Mouse (Mus musculus): ENCODE data around the gene AW549877.

Gene AW549877

DNA sequence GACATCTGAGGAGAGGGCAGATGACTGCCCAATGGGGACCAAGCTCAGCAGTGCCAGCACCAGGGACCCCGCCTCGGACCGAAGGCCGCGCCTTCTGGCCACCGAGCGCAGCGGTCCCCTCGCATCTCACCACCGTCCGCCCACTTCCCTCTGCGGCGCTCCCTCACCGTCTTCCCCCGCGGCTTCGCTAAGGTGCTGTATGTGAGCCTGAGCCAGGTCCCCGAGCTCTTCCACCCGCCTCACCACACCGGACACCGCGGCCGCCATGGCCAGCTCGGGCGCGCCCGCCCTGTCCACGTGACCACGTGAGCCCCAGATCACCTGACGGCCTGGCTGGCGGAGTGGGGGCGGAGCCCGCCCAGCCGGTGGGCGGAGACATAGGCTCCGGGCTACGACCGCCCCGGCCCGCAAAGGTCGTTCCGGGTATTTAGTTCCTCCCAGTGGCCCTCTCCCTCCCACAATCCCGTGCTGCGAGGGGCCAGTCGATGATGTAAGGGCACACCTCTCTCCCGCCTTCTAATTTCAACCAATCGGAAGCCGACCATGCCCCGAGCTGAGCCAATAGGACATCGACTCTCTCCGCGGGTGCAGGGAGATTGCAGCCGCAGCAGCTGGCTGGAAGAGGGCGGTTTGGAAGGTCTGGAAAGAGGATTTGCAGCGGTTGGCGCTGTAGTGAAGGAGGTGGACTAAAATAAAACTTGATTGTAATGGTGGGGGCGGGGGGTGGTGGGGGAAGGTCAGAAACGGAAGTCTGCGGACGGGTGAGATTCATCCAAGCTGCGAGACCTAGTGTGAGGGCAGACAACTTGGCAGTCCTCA is at the start of gene AW549877:
TSS of gene AW549877 (minus strand) at position 297 of the 819 bp plus-strand sequence.
- peak; percentile 99 for DNase-seq (ENCODE audit: low spot score)

DNA sequence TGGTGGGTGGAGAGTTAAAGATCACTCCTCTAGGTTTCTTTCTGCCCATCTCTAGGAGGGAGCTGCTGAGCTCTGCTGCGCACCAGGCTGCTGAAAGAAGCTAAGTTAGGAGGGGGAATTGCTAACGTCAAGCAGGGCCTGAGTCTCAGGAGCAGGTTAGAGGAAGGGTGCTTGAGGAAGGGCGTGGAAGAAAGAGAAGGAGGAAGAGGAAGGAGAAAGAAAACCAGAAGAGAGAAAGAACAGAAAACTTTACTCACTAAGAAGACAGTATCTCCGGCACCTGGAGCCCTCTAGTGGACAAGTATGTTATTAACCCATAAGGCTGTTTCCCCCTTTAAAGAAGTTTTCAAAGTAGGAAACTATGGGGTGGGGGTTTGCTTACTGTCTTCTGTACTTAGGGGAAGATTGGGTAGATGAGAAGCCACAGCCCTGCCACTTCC is 47.5 kb upstream of the AW549877 start:
- no peak for DNase-seq (ENCODE audit: low spot score)

DNA sequence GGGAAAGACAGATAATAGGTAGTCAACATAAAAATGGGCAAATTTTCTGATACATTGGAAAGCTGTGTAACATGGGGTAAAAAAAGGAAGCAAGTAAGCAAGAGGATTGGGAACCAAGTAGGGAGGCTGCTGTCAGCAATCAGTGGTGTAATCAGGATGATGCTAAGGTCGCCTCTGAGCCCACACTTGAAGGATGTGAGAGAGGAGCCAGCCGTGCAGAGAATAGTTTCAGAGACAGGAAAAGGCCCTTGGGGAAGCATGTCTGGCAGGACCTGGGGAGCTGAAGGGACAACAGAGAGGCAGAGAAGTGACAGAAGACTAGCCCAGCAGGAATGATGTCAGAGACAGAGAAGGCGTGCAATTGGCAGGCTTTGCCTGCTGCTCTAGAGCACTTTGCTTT is 46.9 kb upstream of the AW549877 start:
- no peak for DNase-seq (ENCODE audit: low spot score)

DNA sequence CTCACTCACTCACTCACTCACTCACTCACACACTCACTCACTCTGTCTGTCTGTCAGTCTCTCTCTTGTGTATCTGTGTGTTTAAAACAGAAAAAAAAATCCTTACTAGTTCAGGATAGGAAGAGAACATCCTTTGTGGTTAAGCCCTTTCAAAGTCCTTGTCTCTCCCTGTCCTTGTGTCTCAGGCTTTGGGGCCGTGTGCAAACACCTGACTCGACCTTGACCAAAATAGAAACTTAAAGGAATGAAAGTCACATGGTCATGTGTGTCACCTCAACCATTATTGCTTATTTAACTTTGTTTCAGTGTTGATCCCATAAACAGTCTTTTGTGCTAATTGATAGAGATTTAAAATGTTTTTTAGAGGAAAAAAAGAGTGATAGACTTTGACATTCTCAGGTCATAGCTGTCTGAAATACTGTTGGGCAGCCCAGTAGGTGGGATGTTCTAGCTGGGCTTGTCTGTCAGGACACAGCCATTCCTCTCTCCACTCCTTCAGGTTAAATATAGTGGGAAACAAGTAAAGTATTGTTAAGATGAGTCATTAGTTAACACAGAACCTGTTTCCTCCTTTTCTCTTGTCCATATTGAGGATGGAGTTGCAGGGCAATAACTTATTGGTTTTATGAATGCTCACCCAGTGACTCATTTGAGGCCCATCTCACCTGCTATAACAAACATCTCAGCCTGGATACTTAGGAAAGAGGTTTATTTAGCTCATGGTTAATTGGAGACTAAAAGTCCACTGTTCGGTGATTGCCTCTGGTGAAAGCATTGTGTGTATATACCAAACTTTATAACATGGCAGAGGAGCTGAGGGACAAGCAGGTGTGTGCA is 37.8 kb upstream of the AW549877 start:
- no peak for DNase-seq (ENCODE audit: low spot score)

DNA sequence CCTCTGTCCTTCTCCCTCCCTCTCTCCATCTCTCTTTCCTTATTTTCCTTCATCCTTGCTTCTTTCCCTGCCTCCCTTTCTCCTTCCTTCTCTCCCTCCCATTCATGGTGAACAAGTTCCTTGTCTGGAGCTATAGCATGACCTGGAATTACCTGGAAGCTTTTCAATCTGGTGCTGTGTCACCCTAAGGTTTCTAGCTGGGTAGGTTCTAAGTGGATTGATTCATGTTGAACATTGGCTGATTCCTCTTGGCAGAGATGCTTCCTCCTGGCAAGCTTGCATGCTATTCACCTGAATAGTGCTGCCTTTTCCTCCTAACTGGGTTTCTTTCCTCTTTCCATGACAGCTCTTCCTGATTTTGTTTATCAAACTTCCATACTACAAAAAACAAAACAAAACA is 33.4 kb upstream of the AW549877 start:
- DNase-seq (ENCODE audit: low spot score) = no peak

DNA sequence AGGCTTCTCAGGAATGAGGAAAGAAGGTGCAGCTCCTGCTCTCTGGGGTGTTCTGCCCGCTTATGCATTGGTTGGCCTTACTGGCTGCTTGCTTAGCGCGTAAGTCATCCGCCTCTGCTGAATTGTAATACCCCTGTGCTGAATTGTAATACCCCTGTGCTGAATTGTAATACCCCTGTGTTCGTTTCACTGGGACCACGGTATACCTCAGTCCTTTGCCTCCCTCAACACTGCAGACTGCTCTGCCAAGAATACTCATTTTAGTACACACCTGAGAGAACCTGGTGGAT is 32.8 kb upstream of the AW549877 start:
- DNase-seq (ENCODE audit: low spot score) = no peak

GRCm38 (mm10) chr15:4027671-4028410 is 32.3 kb upstream of the AW549877 start:
- DNase-seq (ENCODE audit: low spot score) = no peak

DNA sequence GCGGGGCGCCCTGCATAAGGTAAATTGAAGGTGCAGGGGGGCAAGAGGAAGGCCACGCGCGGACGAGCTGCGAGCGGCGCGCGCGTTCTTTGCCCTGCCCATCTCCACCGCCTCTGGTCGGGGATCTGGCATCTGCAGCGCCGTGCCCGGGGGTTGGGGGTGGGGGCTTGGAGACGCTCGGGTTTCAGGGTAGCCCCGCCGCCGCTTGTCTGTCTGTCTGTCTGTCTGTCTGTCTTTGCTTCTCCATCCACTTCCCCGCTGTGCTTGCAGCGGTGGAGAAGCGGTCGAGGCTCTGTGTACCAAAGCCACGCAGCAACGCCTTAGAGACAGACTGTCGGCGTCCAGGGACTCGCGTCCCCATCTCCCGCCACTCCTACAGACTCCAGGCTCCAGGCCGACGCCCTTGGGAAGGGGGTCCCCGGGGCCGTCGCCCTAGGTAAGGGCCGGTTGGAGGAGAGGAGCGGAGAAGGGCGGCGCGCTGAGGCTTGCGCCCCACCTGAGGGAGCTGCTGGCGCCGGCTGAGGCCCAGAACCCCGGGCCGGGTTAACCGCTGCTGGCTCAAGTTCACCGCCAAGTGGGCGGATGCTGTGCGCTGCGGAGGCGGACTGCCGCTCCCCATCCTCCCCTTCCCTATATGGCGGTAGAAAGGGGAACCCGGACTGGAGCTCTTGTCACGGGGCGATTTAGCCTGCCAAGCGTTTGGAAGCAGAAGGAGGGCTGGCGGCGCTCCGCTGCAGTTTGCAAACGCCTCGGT is 31.5 kb upstream of the AW549877 start:
- peak; percentile 83 for DNase-seq (ENCODE audit: low spot score)

DNA sequence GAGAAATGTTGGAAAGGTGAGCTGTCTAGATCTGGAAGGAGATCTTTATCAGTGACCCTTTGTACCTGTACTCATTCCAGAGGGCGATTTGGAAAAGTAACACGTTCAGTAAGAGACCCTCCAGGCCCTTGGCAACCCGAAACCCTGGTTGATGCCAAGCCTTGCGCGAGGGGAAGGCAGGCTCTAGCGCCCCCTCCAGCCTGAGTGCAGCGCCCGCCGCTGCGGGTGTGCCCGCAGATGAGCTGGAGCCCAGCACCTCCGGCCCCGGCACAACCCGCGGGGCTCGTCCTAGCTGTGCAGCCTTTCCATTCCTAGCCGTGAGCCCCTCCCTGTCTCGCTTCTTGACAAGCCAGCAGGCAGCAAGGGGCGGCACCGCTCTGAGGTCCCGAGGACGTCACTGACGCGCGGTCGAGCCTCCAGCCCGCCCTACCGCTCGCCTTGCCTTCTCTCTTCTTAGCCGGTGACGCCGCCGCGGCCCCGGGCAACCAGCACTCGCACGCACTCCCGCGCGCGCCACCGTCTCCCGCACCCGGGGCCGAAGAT is 30.8 kb upstream of the AW549877 start, which contains the start of gene Oxct1:
TSS of gene Oxct1 (plus strand) at position 153 of the 543 bp plus-strand sequence.
- peak; percentile 87 for DNase-seq (ENCODE audit: low spot score)

GRCm38 (mm10) chr15:4025508-4025904 is 30.0 kb upstream of the AW549877 start:
- DNase-seq (ENCODE audit: low spot score) = no peak

DNA sequence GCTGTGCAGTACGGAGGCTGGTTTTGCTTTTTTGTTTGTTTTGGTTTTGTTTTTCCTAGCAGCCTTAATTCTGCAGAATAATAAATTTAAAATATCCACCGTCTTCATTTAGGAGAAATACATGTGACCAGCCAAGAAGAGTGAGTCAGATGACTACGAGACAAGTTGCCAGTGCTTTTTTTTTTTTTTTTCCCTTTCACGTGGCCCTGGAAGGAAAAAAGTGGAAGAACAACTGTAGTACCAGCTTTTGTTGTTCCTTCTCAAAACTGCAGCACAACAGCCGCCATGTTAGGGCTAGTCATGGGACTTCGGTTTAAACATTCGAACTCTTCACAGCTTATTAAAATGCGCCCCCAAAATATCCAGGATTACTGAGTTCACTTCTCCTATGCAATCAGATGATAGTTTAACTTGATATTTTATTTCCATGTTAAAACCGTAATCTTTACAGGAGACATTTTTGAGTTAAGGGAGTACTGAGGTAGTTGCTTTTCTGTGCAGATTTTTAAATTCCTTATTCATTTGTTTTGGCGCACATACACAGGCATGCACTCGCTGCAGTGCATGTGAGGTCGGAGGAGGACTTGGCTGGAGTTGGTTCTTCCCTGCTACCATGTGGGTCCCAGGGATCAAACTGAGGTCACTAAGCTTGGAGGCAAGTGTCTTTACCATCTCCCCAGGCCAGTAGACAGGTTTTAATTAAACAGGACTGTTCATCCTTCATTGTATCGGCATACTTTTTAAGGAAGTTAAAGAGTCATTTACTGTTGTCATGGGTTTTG is 29.4 kb upstream of the AW549877 start:
- DNase-seq (ENCODE audit: low spot score) = no peak

DNA sequence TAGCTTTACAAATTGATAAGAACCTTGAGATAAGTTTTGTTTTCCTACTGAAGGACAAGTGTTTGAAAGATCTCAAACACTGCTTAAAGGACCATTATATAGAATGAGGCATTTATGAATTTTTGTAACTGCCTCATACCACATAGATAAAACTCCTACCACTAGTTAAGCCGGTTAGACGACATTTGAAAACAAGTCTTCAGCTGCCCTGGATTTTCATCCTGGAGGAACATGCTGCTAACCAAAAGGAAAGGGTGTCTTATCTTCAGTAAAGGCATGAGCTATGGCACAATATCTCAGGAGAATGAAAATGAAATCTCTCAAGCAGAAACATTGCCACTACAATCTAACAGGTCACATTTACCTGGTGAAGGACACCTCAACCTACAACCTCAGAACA is 28.2 kb upstream of the AW549877 start:
- no peak for DNase-seq (ENCODE audit: low spot score)

GRCm38 (mm10) chr15:4020711-4021110 is 25.2 kb upstream of the AW549877 start:
- no peak for DNase-seq (ENCODE audit: low spot score)

DNA sequence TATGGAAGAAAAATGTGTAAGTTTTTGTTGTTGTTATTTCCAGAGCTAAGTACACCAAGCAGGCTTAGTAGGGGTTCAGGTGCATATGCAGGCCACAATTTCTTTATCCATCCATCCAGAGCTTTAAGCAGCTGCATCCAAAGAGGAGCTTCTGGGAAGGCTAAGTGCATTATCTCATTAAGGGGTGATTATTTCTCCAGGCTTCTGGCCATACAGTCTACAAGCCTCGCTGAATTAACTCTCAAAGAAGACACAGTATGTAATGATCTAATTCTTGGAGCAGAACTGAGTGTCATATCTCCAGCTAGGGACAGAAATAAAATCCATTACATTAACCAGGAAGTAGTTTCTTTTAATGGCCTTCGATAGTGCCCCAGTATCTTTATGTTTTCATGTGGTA is 18.3 kb upstream of the AW549877 start:
- DNase-seq (ENCODE audit: low spot score) = no peak

GRCm38 (mm10) chr15:4000536-4000935 is 5.0 kb upstream of the AW549877 start:
- DNase-seq (ENCODE audit: low spot score) = no peak

DNA sequence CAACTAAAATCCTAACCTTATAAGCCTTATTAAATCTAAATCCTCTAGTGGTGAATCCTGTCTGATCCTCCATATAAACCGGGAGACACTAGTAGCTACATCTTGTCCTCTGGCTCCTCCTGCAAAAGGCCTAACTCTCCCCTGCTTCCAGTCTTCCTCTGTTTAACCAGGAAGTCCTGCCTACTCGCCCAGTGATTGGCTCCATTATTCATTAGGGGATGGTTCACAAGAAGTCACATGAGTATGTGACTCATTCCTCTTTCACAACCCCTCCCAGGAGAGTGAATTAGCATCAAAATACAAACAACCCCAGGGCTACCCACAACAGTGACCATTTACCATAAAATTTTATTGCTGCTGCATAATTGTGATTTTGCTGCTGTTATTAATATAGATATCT is 3.6 kb upstream of the AW549877 start:
- no peak for DNase-seq (ENCODE audit: low spot score)

- DNase-seq (ENCODE audit: low spot score) = no peak
These were observed 895 bp upstream of the AW549877 start for GRCm38 (mm10) chr15:3996267-3997010.

- no peak for DNase-seq (ENCODE audit: low spot score)
These were observed 594 bp downstream of the AW549877 start for GRCm38 (mm10) chr15:3994852-3995447.

DNA sequence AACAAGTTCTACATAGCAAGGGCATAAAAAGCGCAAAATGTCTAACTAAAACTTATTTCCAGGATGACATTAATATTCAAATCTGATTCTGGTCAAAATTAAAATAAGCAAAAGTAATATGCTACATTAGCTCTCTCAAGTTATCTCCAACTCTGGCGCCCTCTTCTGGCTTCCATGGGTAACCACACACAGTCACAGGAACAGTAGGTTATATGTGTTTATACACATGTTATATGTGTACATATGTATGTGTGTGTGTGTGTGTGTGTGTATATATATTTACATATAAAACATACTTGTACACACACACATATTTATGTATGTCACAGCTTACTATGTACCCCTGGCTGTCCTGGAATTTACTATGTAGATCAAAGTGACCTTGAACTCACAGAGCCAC is 7.6 kb downstream of the AW549877 start:
- no peak for DNase-seq (ENCODE audit: low spot score)

GRCm38 (mm10) chr15:3984876-3985275 is 10.7 kb downstream of the AW549877 start:
- DNase-seq (ENCODE audit: low spot score) = no peak

All from testis, postnatal 14 days (tissue).